Mouse (Mus musculus) liver, adult (tissue): ENCODE results near the gene Adcy5.

Experiments used
- GATA4 ChIP-seq: IDR thresholded peaks from 2 replicates; pipeline ENCODE4 v1.6.1; 2014; ENCODE audit warnings: mild to moderate bottlenecking, low read length; ENCODE audit not compliant: insufficient replicate concordance

Adcy5 gene

DNA sequence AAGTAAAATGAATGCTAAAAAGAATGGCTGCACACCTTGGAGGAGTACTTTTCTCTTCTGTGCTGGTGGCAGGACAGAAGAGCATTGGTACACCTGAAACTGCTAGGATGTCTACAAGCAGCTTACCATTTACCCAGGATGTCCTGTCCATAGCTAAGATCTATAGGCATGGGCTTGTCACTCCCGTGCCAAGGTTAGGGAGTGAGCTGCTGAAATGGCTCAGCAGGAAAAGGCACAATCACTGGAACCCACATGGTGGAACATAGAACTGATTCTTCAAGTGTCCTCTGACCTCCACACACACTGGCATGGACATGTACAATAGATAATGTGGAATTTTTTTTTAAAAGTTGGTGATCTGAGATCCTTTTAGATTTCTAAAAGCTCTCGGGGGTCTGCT, 152.7 kb downstream of the Adcy5 start:
- TF ChIP-seq GATA4 = no peak

- no peak for TF ChIP-seq GATA4
These were observed 153.3 kb downstream of the Adcy5 start for GRCm38 (mm10) chr16:35308016-35308415.

- TF ChIP-seq GATA4 = no peak
These were observed 153.9 kb downstream of the Adcy5 start for GRCm38 (mm10) chr16:35308486-35309143.

DNA sequence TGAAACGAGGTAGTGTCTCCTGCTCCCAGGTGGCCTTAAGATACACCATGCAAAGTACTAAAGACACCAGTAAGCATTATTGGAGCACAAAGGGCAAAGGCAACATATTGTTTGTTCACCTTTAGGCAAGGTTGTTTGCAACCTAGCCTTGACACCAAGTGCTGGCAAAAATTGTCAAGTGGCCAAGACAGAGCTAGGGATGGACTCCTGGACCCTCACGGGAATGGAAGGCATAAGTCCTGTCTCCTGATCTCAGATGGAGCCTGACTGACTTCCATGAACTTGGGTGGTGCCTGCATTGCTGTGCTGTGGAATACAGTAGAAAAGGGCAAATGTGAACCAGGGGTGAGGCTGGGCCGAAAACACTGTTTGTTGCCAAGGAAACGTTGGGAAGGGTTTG, 155.0 kb downstream of the Adcy5 start:
- no peak for TF ChIP-seq GATA4

GRCm38 (mm10) chr16:35310551-35311110, 156.0 kb downstream of the Adcy5 start:
- TF ChIP-seq GATA4 = no peak

- no peak for TF ChIP-seq GATA4
These were observed 156.9 kb downstream of the Adcy5 start for GRCm38 (mm10) chr16:35311586-35311985.

GRCm38 (mm10) chr16:35315496-35315895, 160.8 kb downstream of the Adcy5 start:
- TF ChIP-seq GATA4 = peak; percentile 62; the same call in 1 of the 2 replicates

- no peak for TF ChIP-seq GATA4
These were observed 162.2 kb downstream of the Adcy5 start for GRCm38 (mm10) chr16:35316856-35317264.

DNA sequence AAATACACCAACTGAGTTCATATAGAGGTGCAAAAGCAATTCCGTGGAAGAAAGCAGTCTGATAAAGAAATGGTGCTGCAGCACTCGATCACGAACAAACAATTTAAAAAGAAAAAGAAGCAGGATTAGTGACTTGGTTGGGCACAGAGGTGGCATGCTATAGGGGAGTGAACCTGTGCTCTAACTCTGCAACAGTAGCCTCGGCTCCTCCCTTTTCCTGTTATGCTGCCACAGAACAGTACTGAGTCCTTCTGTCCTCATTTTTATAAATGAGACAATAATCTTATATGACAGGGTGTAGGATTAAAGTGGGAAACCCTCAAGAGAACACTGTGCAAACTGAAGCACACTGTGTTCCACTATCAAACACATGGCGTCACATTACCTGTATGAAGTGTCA, 162.8 kb downstream of the Adcy5 start:
- TF ChIP-seq GATA4 = no peak

DNA sequence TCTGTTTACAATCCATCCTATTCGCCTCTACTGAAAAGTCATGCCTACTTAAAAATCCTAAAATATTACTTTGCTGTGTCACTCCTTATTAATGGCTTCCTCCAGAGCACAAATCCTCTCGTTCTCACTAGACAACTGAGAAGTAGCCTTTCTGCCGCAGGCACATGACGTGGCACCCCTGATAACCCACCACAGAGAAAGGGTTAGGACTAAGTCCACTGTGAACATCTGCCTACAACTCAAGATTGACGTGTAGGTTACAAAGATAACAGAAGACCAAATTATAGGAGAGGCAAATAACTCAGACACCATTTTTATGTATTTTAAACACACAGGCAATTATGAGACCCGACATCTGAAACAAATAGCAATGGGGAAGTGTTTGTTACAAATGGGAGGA, 163.7 kb downstream of the Adcy5 start:
- no peak for TF ChIP-seq GATA4

- no peak for TF ChIP-seq GATA4
These were observed 164.7 kb downstream of the Adcy5 start for GRCm38 (mm10) chr16:35319335-35319734.

DNA sequence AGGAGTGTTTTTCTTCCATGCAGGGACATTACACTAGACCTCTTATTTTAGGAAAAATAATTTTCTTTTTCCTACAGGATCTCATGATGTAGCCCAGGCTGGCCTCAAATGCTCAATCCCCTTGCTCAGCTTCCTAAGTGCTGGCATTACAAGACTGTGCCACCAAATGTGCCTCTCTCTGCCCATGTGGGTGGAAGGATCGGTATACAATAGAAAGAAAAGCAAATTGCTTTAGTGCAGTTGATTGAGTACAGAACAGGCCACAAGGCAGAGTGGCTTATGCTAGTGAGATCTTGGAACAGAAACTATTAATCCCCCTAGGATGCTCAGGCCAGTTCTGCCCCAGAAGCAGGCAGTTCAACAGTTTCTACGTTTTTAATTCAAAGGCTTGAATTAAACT, 165.1 kb downstream of the Adcy5 start:
- TF ChIP-seq GATA4 = no peak

GRCm38 (mm10) chr16:35330451-35330850, 175.8 kb downstream of the Adcy5 start:
- no peak for TF ChIP-seq GATA4
